Mouse (Mus musculus): ENCODE measurements around the gene Kcnj15. TPM values are rescaled to one million over a fixed set of nuclear protein-coding genes. Genes with fewer than 3 reads are reported as not detected.

The Kcnj15 gene
- polyA plus RNA-seq, 1 experiment, result 0.01 TPM

DNA sequence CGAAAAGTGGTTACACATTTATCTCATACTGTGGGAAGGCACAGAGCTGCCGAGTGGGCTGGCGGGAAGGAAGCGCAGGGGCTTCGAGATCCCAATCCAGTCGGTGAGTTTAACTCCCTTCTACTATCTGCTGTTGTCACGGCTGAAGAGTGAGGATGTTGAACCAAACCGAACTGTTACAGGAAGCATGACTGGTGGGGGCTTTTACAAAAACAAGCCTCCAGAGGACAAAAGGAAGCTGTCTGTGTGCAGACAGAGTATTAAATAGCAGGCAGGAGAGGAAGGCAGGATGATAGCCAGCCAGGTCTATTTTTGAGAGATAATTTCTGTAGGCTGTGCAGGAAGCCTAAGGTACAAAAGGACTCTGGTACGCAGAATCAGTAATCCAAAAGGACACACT is 46.3 kb downstream of the Kcnj15 start:
- TF ChIP-seq TCF3 (IDR thresholded peaks at IDR 0.05; ENCODE audit: insufficient read length, low read depth) (no peak), SRF (IDR thresholded peaks at IDR 0.05; ENCODE audit: control insufficient read depth, insufficient read length, low read depth) (no peak), POLR2A (IDR thresholded peaks at IDR 0.05; ENCODE audit: insufficient read length, low read depth) (no peak), USF1 (IDR thresholded peaks at IDR 0.05; ENCODE audit: low read depth) (no peak), TCF12 (IDR thresholded peaks at IDR 0.05; ENCODE audit: insufficient read depth, poor library complexity, severe bottlenecking) (no peak), E2F4 (IDR thresholded peaks at IDR 0.05; ENCODE audit: insufficient read depth) (no peak)
- H3K4me2 ChIP-seq (ENCODE audit: low read depth), result no peak overlapping the region
- H3K36me3 ChIP-seq (ENCODE audit: control insufficient read depth, insufficient read depth), result no peaks in the 10 kb centered on the region
- H3K4me3 ChIP-seq, result no peak overlapping the region
- no peaks in the 10 kb centered on the region for H3K27me3 ChIP-seq (ENCODE audit: control insufficient read depth, insufficient read depth, insufficient read length)
- H3K79me2 ChIP-seq (ENCODE audit: control insufficient read depth, insufficient read depth), result no peaks in the 10 kb centered on the region
- no peak overlapping the region for H3ac ChIP-seq (ENCODE audit: control insufficient read depth, insufficient read length)

DNA sequence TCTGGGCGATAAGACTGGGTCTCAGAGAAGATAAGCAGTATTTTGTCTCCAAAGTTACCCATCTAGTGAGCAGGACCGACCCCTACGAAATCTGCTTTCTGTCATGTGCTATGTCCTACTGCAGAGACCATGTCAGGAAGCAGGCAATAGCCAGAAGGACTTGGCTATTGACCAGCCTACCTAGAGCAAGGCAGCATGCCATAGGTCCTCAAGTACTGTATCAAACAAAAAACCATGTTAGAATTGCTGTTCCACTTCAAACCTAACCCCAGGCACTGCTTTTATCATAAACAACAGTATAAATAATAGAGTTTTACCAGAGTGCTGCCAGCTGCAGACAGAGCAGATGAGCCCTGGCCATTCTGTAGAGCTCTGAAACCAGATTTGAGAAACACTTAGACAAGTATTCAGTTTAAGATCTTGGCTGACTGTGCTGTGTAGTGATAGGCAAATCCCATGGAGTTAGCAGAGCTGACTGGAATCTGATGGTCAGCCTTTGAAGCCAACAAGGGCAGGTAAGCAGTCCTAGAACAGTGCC is 50.5 kb downstream of the Kcnj15 start:
- Histone ChIP-seq H3K4me2 (ENCODE audit: low read depth) (no peak overlapping the region), H3K4me3 (no peak overlapping the region), H3K79me2 (ENCODE audit: control insufficient read depth, insufficient read depth) (no peaks in the 10 kb centered on the region), H3ac (ENCODE audit: control insufficient read depth, insufficient read length) (no peak overlapping the region), H3K27me3 (ENCODE audit: control insufficient read depth, insufficient read depth, insufficient read length) (no peaks in the 10 kb centered on the region), H3K36me3 (ENCODE audit: control insufficient read depth, insufficient read depth) (no peaks in the 10 kb centered on the region)
- TF ChIP-seq MYOD1 (IDR thresholded peaks at IDR 0.05; ENCODE audit: control insufficient read depth in 1 of 3, insufficient read length in 2 of 3, low read depth in 2 of 3), result no peak
- TF ChIP-seq POLR2AphosphoS2 (IDR thresholded peaks at IDR 0.05; ENCODE audit: insufficient read length, low read depth), result no peak
- no peak for TF ChIP-seq CEBPB (IDR thresholded peaks at IDR 0.05; ENCODE audit: insufficient read depth, poor library complexity, severe bottlenecking)
- no peak for TF ChIP-seq POLR2A (IDR thresholded peaks at IDR 0.05; ENCODE audit: insufficient read length, low read depth)
- no peak for TF ChIP-seq MYOG (IDR thresholded peaks at IDR 0.05; ENCODE audit: control insufficient read depth in 1 of 3, insufficient read depth in 1 of 3, insufficient read length in 2 of 3, low read depth in 2 of 3)

DNA sequence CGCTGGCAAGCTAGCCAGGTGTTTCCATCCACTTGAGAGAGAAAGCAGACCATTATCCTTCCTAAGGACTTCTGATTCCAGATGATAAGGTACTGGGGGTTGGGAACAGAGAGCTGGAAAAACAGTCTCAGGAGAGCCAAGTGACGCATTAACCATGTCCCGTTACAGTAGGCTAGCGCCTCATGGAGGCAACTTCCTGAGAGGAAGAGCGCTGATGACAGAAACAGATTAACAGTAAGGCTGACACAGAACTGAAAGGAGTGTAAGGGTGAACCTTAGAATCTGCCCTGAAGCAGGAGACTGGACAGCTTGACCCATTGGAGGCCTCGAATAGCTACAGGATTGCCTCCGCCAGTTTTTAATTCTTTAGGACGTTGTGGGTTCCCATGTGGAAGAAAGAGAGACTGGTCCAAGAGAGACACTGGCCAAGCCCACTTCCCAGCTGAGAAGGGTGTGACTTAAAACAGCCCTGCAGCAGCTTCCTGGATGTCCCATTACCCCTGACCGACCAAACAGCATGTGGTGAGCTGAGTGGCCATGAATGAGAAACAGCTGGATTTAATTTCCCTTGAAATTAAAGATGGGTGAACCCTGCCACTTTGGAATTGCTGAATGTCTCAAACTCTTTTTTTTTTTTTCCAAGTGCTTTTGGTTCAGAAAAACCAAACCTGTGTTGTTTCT is 64.7 kb downstream of the Kcnj15 start:
- no peaks in the 10 kb centered on the region for H3K27me3 ChIP-seq (ENCODE audit: control insufficient read depth, insufficient read depth, insufficient read length)
- no peak overlapping the region for H3K4me3 ChIP-seq

DNA sequence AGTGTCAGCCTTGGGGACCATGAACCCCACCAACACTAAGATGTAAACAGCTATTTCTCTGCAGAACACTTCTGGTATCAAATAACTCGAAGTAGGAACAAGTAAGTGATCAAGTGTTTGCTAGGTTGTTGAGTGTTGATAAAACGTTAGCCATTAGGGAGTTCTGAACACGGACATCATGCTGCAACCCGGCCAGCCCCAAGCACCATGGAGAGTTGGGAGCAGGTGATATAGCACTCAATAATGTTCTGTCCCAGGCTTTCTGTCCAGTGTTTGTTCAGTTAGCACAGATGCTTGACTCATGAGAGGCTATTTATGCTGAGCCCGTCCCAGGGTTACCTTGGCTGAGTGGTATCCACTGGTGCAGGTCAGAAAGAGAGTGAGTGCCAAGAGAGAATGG is 74.8 kb downstream of the Kcnj15 start:
- H3K27me3 ChIP-seq (ENCODE audit: control insufficient read depth, insufficient read depth, insufficient read length), result no peaks in the 10 kb centered on the region
- H3ac ChIP-seq (ENCODE audit: control insufficient read depth, insufficient read length), result no peak overlapping the region
- H3K79me2 ChIP-seq (ENCODE audit: control insufficient read depth, insufficient read depth), result no peaks in the 10 kb centered on the region
- H3K36me3 ChIP-seq (ENCODE audit: control insufficient read depth, insufficient read depth), result no peaks in the 10 kb centered on the region
- TF ChIP-seq TCF12 (IDR thresholded peaks at IDR 0.05; ENCODE audit: insufficient read depth, poor library complexity, severe bottlenecking) (no peak), CEBPB (IDR thresholded peaks at IDR 0.05; ENCODE audit: insufficient read depth, poor library complexity, severe bottlenecking) (no peak), TCF3 (IDR thresholded peaks at IDR 0.05; ENCODE audit: insufficient read length, low read depth) (no peak), MYOD1 (IDR thresholded peaks at IDR 0.05; ENCODE audit: control insufficient read depth in 1 of 3, insufficient read length in 2 of 3, low read depth in 2 of 3) (no peak), USF1 (IDR thresholded peaks at IDR 0.05; ENCODE audit: low read depth) (no peak), SRF (IDR thresholded peaks at IDR 0.05; ENCODE audit: control insufficient read depth, insufficient read length, low read depth) (no peak), MYOG (IDR thresholded peaks at IDR 0.05; ENCODE audit: control insufficient read depth in 1 of 3, insufficient read depth in 1 of 3, insufficient read length in 2 of 3, low read depth in 2 of 3) (no peak), REST (IDR thresholded peaks at IDR 0.05; ENCODE audit: insufficient read depth, insufficient read length) (no peak), POLR2AphosphoS2 (IDR thresholded peaks at IDR 0.05; ENCODE audit: insufficient read length, low read depth) (no peak), E2F4 (IDR thresholded peaks at IDR 0.05; ENCODE audit: insufficient read depth) (no peak), POLR2A (IDR thresholded peaks at IDR 0.05; ENCODE audit: insufficient read length, low read depth) (no peak)
- H3K4me3 ChIP-seq, result no peak overlapping the region
- H3K4me2 ChIP-seq (ENCODE audit: low read depth), result no peak overlapping the region

More for the DNA sequence above, 64.7 kb downstream of the Kcnj15 start:
- no peak for TF ChIP-seq MAX (IDR thresholded peaks at IDR 0.05; ENCODE audit: low read depth)
- no peak for TF ChIP-seq E2F4 (IDR thresholded peaks at IDR 0.05; ENCODE audit: insufficient read depth)
- TF ChIP-seq TCF12 (IDR thresholded peaks at IDR 0.05; ENCODE audit: insufficient read depth, poor library complexity, severe bottlenecking), result no peak
- TF ChIP-seq POLR2A (IDR thresholded peaks at IDR 0.05; ENCODE audit: insufficient read length, low read depth), result no peak
- TF ChIP-seq TCF3 (IDR thresholded peaks at IDR 0.05; ENCODE audit: insufficient read length, low read depth), result no peak
- TF ChIP-seq SRF (IDR thresholded peaks at IDR 0.05; ENCODE audit: control insufficient read depth, insufficient read length, low read depth), result no peak
- no peak for TF ChIP-seq POLR2AphosphoS2 (IDR thresholded peaks at IDR 0.05; ENCODE audit: insufficient read length, low read depth)
- TF ChIP-seq USF1 (IDR thresholded peaks at IDR 0.05; ENCODE audit: low read depth), result no peak
- no peak for TF ChIP-seq CEBPB (IDR thresholded peaks at IDR 0.05; ENCODE audit: insufficient read depth, poor library complexity, severe bottlenecking)
- no peak for TF ChIP-seq MYOD1 (IDR thresholded peaks at IDR 0.05; ENCODE audit: control insufficient read depth in 1 of 3, insufficient read length in 2 of 3, low read depth in 2 of 3)
- TF ChIP-seq REST (IDR thresholded peaks at IDR 0.05; ENCODE audit: insufficient read depth, insufficient read length), result no peak
- TF ChIP-seq MYOG (IDR thresholded peaks at IDR 0.05; ENCODE audit: control insufficient read depth in 1 of 3, insufficient read depth in 1 of 3, insufficient read length in 2 of 3, low read depth in 2 of 3), result no peak
- H3ac ChIP-seq (ENCODE audit: control insufficient read depth, insufficient read length), result no peak overlapping the region
- no peak overlapping the region for H3K4me2 ChIP-seq (ENCODE audit: low read depth)
- no peaks in the 10 kb centered on the region for H3K79me2 ChIP-seq (ENCODE audit: control insufficient read depth, insufficient read depth)
- H3K36me3 ChIP-seq (ENCODE audit: control insufficient read depth, insufficient read depth), result no peaks in the 10 kb centered on the region

Measured in myocyte (in vitro differentiated cells).